Mouse (Mus musculus) liver, embryonic 14.5 days (tissue): Measurements from ENCODE around the gene Aplp2.

ENCODE experiments used
- CTCF ChIP-seq: IDR thresholded peaks from 2 replicates; pipeline ENCODE4 v1.5.1; 2016; ENCODE audit warnings: antibody characterized with exemption, low read depth, control low read depth
- EP300 ChIP-seq: IDR thresholded peaks from 2 replicates; pipeline ENCODE4 v1.6.1; 2016; ENCODE audit warnings: antibody characterized with exemption, low read depth

DNA sequence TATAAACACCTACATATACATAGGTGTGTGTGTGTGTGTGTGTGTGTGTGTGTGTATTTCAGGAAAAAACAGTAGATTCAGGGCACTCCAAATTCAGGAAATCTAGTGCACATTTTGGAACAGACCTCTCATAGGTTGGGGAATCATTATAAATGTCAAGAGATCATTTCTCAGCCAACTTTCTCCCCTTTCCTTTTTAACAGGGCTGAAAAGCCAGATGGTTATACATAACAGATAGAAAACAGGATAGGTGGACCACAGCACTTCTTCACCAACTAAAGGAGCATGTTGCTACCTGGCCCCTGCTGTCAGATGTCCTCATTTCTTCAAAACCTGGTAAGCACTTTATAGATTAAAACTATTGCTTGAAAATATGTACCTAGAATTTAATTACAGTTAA is 14.9 kb downstream of the Aplp2 start:
- TF ChIP-seq EP300 (no peak), CTCF (no peak)
